Mouse (Mus musculus): ENCODE results near the gene Zdhhc1. TPM values are rescaled to one million over a fixed set of nuclear protein-coding genes. Genes with fewer than 3 reads are reported as not detected.

Gene Zdhhc1
- polyA plus RNA-seq, 1 experiment from 2014 or later: 4.0 TPM

DNA sequence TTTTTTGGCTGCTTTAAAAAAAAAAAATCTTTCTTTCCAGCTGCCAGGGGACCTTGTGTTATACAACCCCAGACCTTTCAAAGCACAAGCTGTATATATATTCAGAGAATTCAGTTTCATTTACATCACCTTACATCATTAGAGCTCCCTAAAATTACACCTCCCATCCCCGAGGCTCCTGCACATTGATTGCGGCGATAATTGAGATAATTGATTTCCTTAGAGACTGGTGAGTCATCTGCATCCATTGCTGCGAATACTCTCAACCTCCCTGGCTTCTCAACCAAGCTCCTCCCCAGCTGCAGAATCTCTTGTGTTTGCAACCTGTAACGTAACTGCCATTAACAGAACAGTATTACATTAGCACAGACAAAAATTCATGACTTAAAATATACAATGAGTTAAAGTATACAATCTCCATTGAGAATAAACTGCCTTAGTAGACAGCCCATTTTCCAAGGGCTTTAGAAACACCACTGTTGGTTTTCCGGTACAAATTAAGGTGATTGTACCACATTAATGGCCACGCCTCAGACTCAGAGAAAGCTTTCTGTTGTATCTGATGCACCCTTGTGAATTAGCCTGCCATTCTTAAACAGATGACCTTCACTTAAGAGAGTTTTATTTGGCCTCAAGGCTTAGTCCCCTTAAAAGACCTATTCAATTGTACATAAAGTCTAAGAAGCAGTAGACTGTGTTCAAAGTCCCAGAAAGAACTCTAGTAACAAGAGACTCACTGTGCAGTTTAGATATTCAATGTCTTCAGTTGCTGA lies 64.8 kb downstream of the Zdhhc1 start:
- 61% methylated on average over 7 of the region's 7 CpGs for WGBS (ENCODE audit: insufficient replicate concordance)
- no peak overlapping the region for H3K9ac ChIP-seq

DNA sequence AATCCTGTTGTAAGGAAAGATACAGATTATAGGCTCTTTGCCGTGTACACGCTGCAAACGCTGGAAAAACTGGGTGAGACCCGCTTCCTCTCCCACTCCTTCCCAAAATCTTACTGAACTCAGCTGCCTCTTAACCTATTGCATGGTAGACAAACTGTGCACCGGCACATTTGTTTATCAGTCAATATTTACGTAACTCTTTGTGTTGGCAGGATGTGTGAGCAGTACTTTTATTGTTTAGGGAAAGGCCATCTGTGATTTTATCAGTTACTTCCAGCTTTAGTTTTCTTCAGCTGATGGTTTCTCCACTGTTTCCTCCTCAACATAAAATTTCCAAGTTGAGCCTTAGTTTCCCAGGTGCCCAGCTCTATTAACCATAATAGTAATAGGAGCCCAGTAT lies 69.8 kb downstream of the Zdhhc1 start:
- Histone ChIP-seq H3K4me1 (no peaks in the 10 kb centered on the region), H3K36me3 (no peaks in the 10 kb centered on the region), H3K9ac (no peak overlapping the region), H3K4me3 (no peak overlapping the region), H3K27ac (no peak overlapping the region), H3K9me3 (replicated peaks) (no peaks in the 10 kb centered on the region), H3K4me2 (no peak overlapping the region), H3K27me3 (replicated peaks) (peaks cover 17% of the 10 kb centered on the region)
- WGBS (ENCODE audit: insufficient replicate concordance): 50% methylated on average over 6 of the region's 6 CpGs
- no peak for ATAC-seq

More for the DNA sequence above, 64.8 kb downstream of the Zdhhc1 start:
- H3K4me3 ChIP-seq: no peak overlapping the region
- H3K27me3 ChIP-seq (replicated peaks): peaks cover 44% of the 10 kb centered on the region
- no peaks in the 10 kb centered on the region for H3K4me1 ChIP-seq
- no peaks in the 10 kb centered on the region for H3K9me3 ChIP-seq (replicated peaks)
- ATAC-seq: no peak
- no peaks in the 10 kb centered on the region for H3K36me3 ChIP-seq
- no peak overlapping the region for H3K27ac ChIP-seq
- H3K4me2 ChIP-seq: no peak overlapping the region

Other genes starting within 250 kb of the Zdhhc1 start
- gene B3gnt9, start 241.7 kb downstream of the Zdhhc1 start, polyA plus RNA-seq (2016; fragmentation: Nextera tagmentation; extraction: Ambion mirVana): 3.5 and 3.6 TPM in 2 replicates
- gene Tradd, start 232.3 kb downstream of the Zdhhc1 start, polyA plus RNA-seq (2016; fragmentation: Nextera tagmentation; extraction: Ambion mirVana): 17.7 and 18.3 TPM in 2 replicates
- gene Fbxl8, start 232.3 kb downstream of the Zdhhc1 start, polyA plus RNA-seq (2016; fragmentation: Nextera tagmentation; extraction: Ambion mirVana): 1.2 and 1.5 TPM in 2 replicates
- not detected in 2 replicates for gene Hsf4, start 227.1 kb downstream of the Zdhhc1 start, polyA plus RNA-seq (2016; fragmentation: Nextera tagmentation; extraction: Ambion mirVana)
- gene Nol3, start 220.8 kb downstream of the Zdhhc1 start, polyA plus RNA-seq (2016; fragmentation: Nextera tagmentation; extraction: Ambion mirVana): 0.12 and 0.18 TPM in 2 replicates
- gene 4931428F04Rik, start 207.0 kb downstream of the Zdhhc1 start, polyA plus RNA-seq (2016; fragmentation: Nextera tagmentation; extraction: Ambion mirVana): 1.6 TPM in 2 replicates
- gene Exoc3l, start 200.8 kb downstream of the Zdhhc1 start, polyA plus RNA-seq (2016; fragmentation: Nextera tagmentation; extraction: Ambion mirVana): 11.9 and 13.8 TPM in 2 replicates
- 239 TPM in 2 replicates for gene E2f4, start 199.2 kb downstream of the Zdhhc1 start, polyA plus RNA-seq (2016; fragmentation: Nextera tagmentation; extraction: Ambion mirVana)
- 2.7 and 3.0 TPM in 2 replicates for gene Elmo3, start 191.3 kb downstream of the Zdhhc1 start, polyA plus RNA-seq (2016; fragmentation: Nextera tagmentation; extraction: Ambion mirVana)
- gene Lrrc29, start 170.6 kb downstream of the Zdhhc1 start, polyA plus RNA-seq (2016; fragmentation: Nextera tagmentation; extraction: Ambion mirVana): 9.9 and 10.0 TPM in 2 replicates
- gene Tmem208, start 170.5 kb downstream of the Zdhhc1 start, polyA plus RNA-seq (2016; fragmentation: Nextera tagmentation; extraction: Ambion mirVana): 106 and 109 TPM in 2 replicates
- gene Fhod1, start 148.9 kb downstream of the Zdhhc1 start, polyA plus RNA-seq (2016; fragmentation: Nextera tagmentation; extraction: Ambion mirVana): 1.2 and 1.4 TPM in 2 replicates
- 0.42 and 0.48 TPM in 2 replicates for gene Slc9a5, start 148.1 kb downstream of the Zdhhc1 start, polyA plus RNA-seq (2016; fragmentation: Nextera tagmentation; extraction: Ambion mirVana)
- gene Plekhg4, start 123.6 kb downstream of the Zdhhc1 start, polyA plus RNA-seq (2016; fragmentation: Nextera tagmentation; extraction: Ambion mirVana): not detected in 2 replicates
- not detected in 2 replicates for gene Kctd19, start 83.4 kb downstream of the Zdhhc1 start, polyA plus RNA-seq (2016; fragmentation: Nextera tagmentation; extraction: Ambion mirVana)
- gene Lrrc36, start 83.3 kb downstream of the Zdhhc1 start, polyA plus RNA-seq (2016; fragmentation: Nextera tagmentation; extraction: Ambion mirVana): 0.07 and 0.18 TPM in 2 replicates
- 1.2 and 1.4 TPM in 2 replicates for gene Tppp3, start 25.4 kb downstream of the Zdhhc1 start, polyA plus RNA-seq (2016; fragmentation: Nextera tagmentation; extraction: Ambion mirVana)
- gene Hsd11b2, start 21.9 kb upstream of the Zdhhc1 start, polyA plus RNA-seq (2016; fragmentation: Nextera tagmentation; extraction: Ambion mirVana): 6.0 and 6.7 TPM in 2 replicates
- 47.2 and 51.0 TPM in 2 replicates for gene Atp6v0d1, start 69.1 kb upstream of the Zdhhc1 start, polyA plus RNA-seq (2016; fragmentation: Nextera tagmentation; extraction: Ambion mirVana)
- 14.1 and 14.5 TPM in 2 replicates for gene Ripor1, start 108.4 kb upstream of the Zdhhc1 start, polyA plus RNA-seq (2016; fragmentation: Nextera tagmentation; extraction: Ambion mirVana)
- gene Ctcf, start 139.7 kb upstream of the Zdhhc1 start, polyA plus RNA-seq (2016; fragmentation: Nextera tagmentation; extraction: Ambion mirVana): 89.0 and 93.5 TPM in 2 replicates
- gene Agrp, start 140.5 kb upstream of the Zdhhc1 start, polyA plus RNA-seq (2016; fragmentation: Nextera tagmentation; extraction: Ambion mirVana): 0.22 TPM in 1 of 2 replicates, not detected in the other
- gene Carmil2, start 189.4 kb upstream of the Zdhhc1 start, polyA plus RNA-seq (2016; fragmentation: Nextera tagmentation; extraction: Ambion mirVana): 0.86 TPM in 2 replicates
- gene Acd, start 204.2 kb upstream of the Zdhhc1 start, polyA plus RNA-seq (2016; fragmentation: Nextera tagmentation; extraction: Ambion mirVana): 32.3 and 34.1 TPM in 2 replicates
- 9.2 and 10.8 TPM in 2 replicates for gene Pard6a, start 204.2 kb upstream of the Zdhhc1 start, polyA plus RNA-seq (2016; fragmentation: Nextera tagmentation; extraction: Ambion mirVana)
- 0.23 TPM in 1 of 2 replicates, not detected in the other for gene 4933405L10Rik, start 210.8 kb upstream of the Zdhhc1 start, polyA plus RNA-seq (2016; fragmentation: Nextera tagmentation; extraction: Ambion mirVana)
- 11.2 and 12.4 TPM in 2 replicates for gene Enkd1, start 211.3 kb upstream of the Zdhhc1 start, polyA plus RNA-seq (2016; fragmentation: Nextera tagmentation; extraction: Ambion mirVana)

Measured in liver, embryonic 12.5 days (tissue).